Mouse (Mus musculus): ENCODE data around the gene Osbpl10. TPM values are rescaled to one million over a fixed set of nuclear protein-coding genes. Genes with fewer than 3 reads are reported as not detected.

The Osbpl10 gene
- polyA plus RNA-seq, 1 experiment from 2014 or later: 1.6 TPM

GRCm38 (mm10) chr9:115210535-115210934, 232.2 kb downstream of the Osbpl10 start:
- Histone ChIP-seq H3K4me1 (replicated peaks; ENCODE audit: control insufficient read depth, insufficient read depth, low read length) (peaks cover 18% of the 10 kb centered on the region), H3K9me3 (ENCODE audit: control insufficient read depth, low read length) (peaks cover 4% of the 10 kb centered on the region; the same call in 1 of the 2 replicates), H3K4me3 (ENCODE audit: low read depth, low read length) (no peak overlapping the region), H3K4me2 (ENCODE audit: low read length) (no peak overlapping the region), H3K9ac (ENCODE audit: low read length) (no peak overlapping the region), H3K27me3 (replicated peaks; ENCODE audit: control insufficient read depth, insufficient read depth, low read length) (no peaks in the 10 kb centered on the region), H3K27ac (ENCODE audit: low read depth) (no peak overlapping the region), H3K36me3 (ENCODE audit: control insufficient read depth, insufficient read depth, low read length) (no peaks in the 10 kb centered on the region)
- ATAC-seq (replicated peaks; ENCODE audit: low FRiP score, low TSS enrichment, low read depth) (no peak), DNase-seq (ENCODE audit: low spot score) (no peak)
- WGBS: 85% methylated on average over 12 of the region's 12 CpGs

GRCm38 (mm10) chr9:115213755-115214264, 235.4 kb downstream of the Osbpl10 start:
- Histone ChIP-seq H3K9me3 (ENCODE audit: control insufficient read depth, low read length) (peaks cover 5% of the 10 kb centered on the region; the same call in 1 of the 2 replicates), H3K9ac (ENCODE audit: low read length) (no peak overlapping the region), H3K36me3 (ENCODE audit: control insufficient read depth, insufficient read depth, low read length) (no peaks in the 10 kb centered on the region), H3K4me3 (ENCODE audit: low read depth, low read length) (no peak overlapping the region), H3K4me2 (ENCODE audit: low read length) (no peak overlapping the region), H3K27ac (ENCODE audit: low read depth) (no peak overlapping the region), H3K4me1 (replicated peaks; ENCODE audit: control insufficient read depth, insufficient read depth, low read length) (peaks cover 14% of the 10 kb centered on the region; the same call in 1 of the 2 replicates), H3K27me3 (replicated peaks; ENCODE audit: control insufficient read depth, insufficient read depth, low read length) (no peaks in the 10 kb centered on the region)
- WGBS: 87% methylated on average over 5 of the region's 5 CpGs
- ATAC-seq (replicated peaks; ENCODE audit: low FRiP score, low TSS enrichment, low read depth): no peak
- no peak for DNase-seq (ENCODE audit: low spot score)

GRCm38 (mm10) chr9:115214572-115215571, 236.5 kb downstream of the Osbpl10 start:
- Histone ChIP-seq H3K27me3 (replicated peaks; ENCODE audit: control insufficient read depth, insufficient read depth, low read length) (no peaks in the 10 kb centered on the region), H3K4me3 (ENCODE audit: low read depth, low read length) (no peak overlapping the region), H3K9me3 (ENCODE audit: control insufficient read depth, low read length) (peaks cover 6% of the 10 kb centered on the region; the same call in 1 of the 2 replicates), H3K9ac (ENCODE audit: low read length) (no peak overlapping the region), H3K4me1 (replicated peaks; ENCODE audit: control insufficient read depth, insufficient read depth, low read length) (peaks cover 14% of the 10 kb centered on the region; the same call in 1 of the 2 replicates), H3K36me3 (ENCODE audit: control insufficient read depth, insufficient read depth, low read length) (no peaks in the 10 kb centered on the region), H3K4me2 (ENCODE audit: low read length) (no peak overlapping the region), H3K27ac (ENCODE audit: low read depth) (no peak overlapping the region)
- 19% methylated on average over 7 of the region's 7 CpGs for WGBS
- DNase-seq (ENCODE audit: low spot score) (no peak), ATAC-seq (replicated peaks; ENCODE audit: low FRiP score, low TSS enrichment, low read depth) (no peak)

GRCm38 (mm10) chr9:115215830-115216701, 237.7 kb downstream of the Osbpl10 start:
- peak; percentile 75 for DNase-seq (ENCODE audit: low spot score)
- WGBS: 33% methylated on average over 21 of the region's 21 CpGs

GRCm38 (mm10) chr9:115217984-115218383, 239.6 kb downstream of the Osbpl10 start:
- Histone ChIP-seq H3K9ac (ENCODE audit: low read length) (no peak overlapping the region), H3K27me3 (replicated peaks; ENCODE audit: control insufficient read depth, insufficient read depth, low read length) (no peaks in the 10 kb centered on the region), H3K9me3 (ENCODE audit: control insufficient read depth, low read length) (peaks cover 6% of the 10 kb centered on the region; the same call in 1 of the 2 replicates), H3K4me3 (ENCODE audit: low read depth, low read length) (no peak overlapping the region), H3K36me3 (ENCODE audit: control insufficient read depth, insufficient read depth, low read length) (no peaks in the 10 kb centered on the region), H3K4me1 (replicated peaks; ENCODE audit: control insufficient read depth, insufficient read depth, low read length) (peaks cover 14% of the 10 kb centered on the region; the same call in 1 of the 2 replicates), H3K4me2 (ENCODE audit: low read length) (no peak overlapping the region), H3K27ac (ENCODE audit: low read depth) (no peak overlapping the region)
- ATAC-seq (replicated peaks; ENCODE audit: low FRiP score, low TSS enrichment, low read depth) (0 out of 2 replicates have a peak, but pooled peaks have one; percentile 45), DNase-seq (ENCODE audit: low spot score) (peak; percentile 57)
- 20% methylated on average over 9 of the region's 9 CpGs for WGBS

More at GRCm38 (mm10) chr9:115215830-115216701, 237.7 kb downstream of the Osbpl10 start:
- Histone ChIP-seq H3K36me3 (ENCODE audit: control insufficient read depth, insufficient read depth, low read length) (no peaks in the 10 kb centered on the region), H3K27ac (ENCODE audit: low read depth) (no peak overlapping the region), H3K4me1 (replicated peaks; ENCODE audit: control insufficient read depth, insufficient read depth, low read length) (peaks cover 14% of the 10 kb centered on the region; the same call in 1 of the 2 replicates), H3K4me3 (ENCODE audit: low read depth, low read length) (no peak overlapping the region), H3K9ac (ENCODE audit: low read length) (no peak overlapping the region), H3K4me2 (ENCODE audit: low read length) (peak overlapping the region; percentile 20; the same call in 1 of the 2 replicates), H3K27me3 (replicated peaks; ENCODE audit: control insufficient read depth, insufficient read depth, low read length) (no peaks in the 10 kb centered on the region), H3K9me3 (ENCODE audit: control insufficient read depth, low read length) (peaks cover 6% of the 10 kb centered on the region; the same call in 1 of the 2 replicates)
- ATAC-seq (replicated peaks; ENCODE audit: low FRiP score, low TSS enrichment, low read depth): peak; percentile 74

- Histone ChIP-seq H3K27ac (ENCODE audit: low read depth) (no peak overlapping the region), H3K9ac (ENCODE audit: low read length) (no peak overlapping the region), H3K4me2 (ENCODE audit: low read length) (no peak overlapping the region), H3K4me3 (ENCODE audit: low read depth, low read length) (no peak overlapping the region), H3K27me3 (replicated peaks; ENCODE audit: control insufficient read depth, insufficient read depth, low read length) (no peaks in the 10 kb centered on the region), H3K36me3 (ENCODE audit: control insufficient read depth, insufficient read depth, low read length) (no peaks in the 10 kb centered on the region), H3K4me1 (replicated peaks; ENCODE audit: control insufficient read depth, insufficient read depth, low read length) (peaks cover 6% of the 10 kb centered on the region; the same call in 1 of the 2 replicates), H3K9me3 (ENCODE audit: control insufficient read depth, low read length) (0 out of 2 replicates have a peak, but pooled peaks cover 2% of the 10 kb centered on the region)
- no peak for DNase-seq (ENCODE audit: low spot score)
- 80% methylated on average over 7 of the region's 7 CpGs for WGBS
- no peak for ATAC-seq (replicated peaks; ENCODE audit: low FRiP score, low TSS enrichment, low read depth)
Measured at GRCm38 (mm10) chr9:115220466-115220865, 242.1 kb downstream of the Osbpl10 start.

GRCm38 (mm10) chr9:115221265-115221664, 242.9 kb downstream of the Osbpl10 start:
- no peaks in the 10 kb centered on the region for H3K27me3 ChIP-seq (replicated peaks; ENCODE audit: control insufficient read depth, insufficient read depth, low read length)
- H3K27ac ChIP-seq (ENCODE audit: low read depth): no peak overlapping the region
- no peak overlapping the region for H3K4me2 ChIP-seq (ENCODE audit: low read length)
- no peaks in the 10 kb centered on the region for H3K4me1 ChIP-seq (replicated peaks; ENCODE audit: control insufficient read depth, insufficient read depth, low read length)
- no peak for ATAC-seq (replicated peaks; ENCODE audit: low FRiP score, low TSS enrichment, low read depth)
- H3K36me3 ChIP-seq (ENCODE audit: control insufficient read depth, insufficient read depth, low read length): no peaks in the 10 kb centered on the region
- H3K9me3 ChIP-seq (ENCODE audit: control insufficient read depth, low read length): 0 out of 2 replicates have a peak, but pooled peaks cover 2% of the 10 kb centered on the region
- no peak overlapping the region for H3K4me3 ChIP-seq (ENCODE audit: low read depth, low read length)
- no peak for DNase-seq (ENCODE audit: low spot score)
- no peak overlapping the region for H3K9ac ChIP-seq (ENCODE audit: low read length)
- WGBS: 95% methylated on average over 7 of the region's 7 CpGs
